Mouse (Mus musculus): ENCODE data around the gene Cbln3. TPM values are rescaled to one million over a fixed set of nuclear protein-coding genes. Genes with fewer than 3 reads are reported as not detected.
A peak's percentile ranks its signal among the peaks of the same experiment; 100 is the strongest.

The Cbln3 gene
- 0.25 and 0.26 TPM in 2 replicates for polyA plus RNA-seq (2012; rRNA removed)

GRCm38 (mm10) chr14:55884166-55884565 lies at the start of gene Cbln3:
Gene Cbln3, minus strand, starts transcription at chr14:55884392.
- DNase-seq (ENCODE audit: extremely low spot score in 1 of 2, low spot score in 1 of 2): no peak

- no peak for DNase-seq (ENCODE audit: extremely low spot score in 1 of 2, low spot score in 1 of 2)
Measured at GRCm38 (mm10) chr14:55933586-55933985, 49.4 kb upstream of the Cbln3 start.

- no peak for DNase-seq (ENCODE audit: extremely low spot score in 1 of 2, low spot score in 1 of 2)
Measured at GRCm38 (mm10) chr14:55929263-55929997, 45.2 kb upstream of the Cbln3 start.

GRCm38 (mm10) chr14:55926847-55927246 lies 42.7 kb upstream of the Cbln3 start:
- DNase-seq (ENCODE audit: extremely low spot score in 1 of 2, low spot score in 1 of 2): no peak

- DNase-seq (ENCODE audit: extremely low spot score in 1 of 2, low spot score in 1 of 2): no peak
Measured at GRCm38 (mm10) chr14:55922475-55923232, 38.5 kb upstream of the Cbln3 start.

- DNase-seq (ENCODE audit: extremely low spot score in 1 of 2, low spot score in 1 of 2): peak; percentile 52 to 92
Measured at GRCm38 (mm10) chr14:55918240-55919082, 34.3 kb upstream of the Cbln3 start.

- DNase-seq (ENCODE audit: extremely low spot score in 1 of 2, low spot score in 1 of 2): no peak
Measured at GRCm38 (mm10) chr14:55913406-55913805, 29.2 kb upstream of the Cbln3 start.

- no peak for DNase-seq (ENCODE audit: extremely low spot score in 1 of 2, low spot score in 1 of 2)
Measured at GRCm38 (mm10) chr14:55905518-55905917, 21.3 kb upstream of the Cbln3 start.

- DNase-seq (ENCODE audit: extremely low spot score in 1 of 2, low spot score in 1 of 2): no peak
Measured at GRCm38 (mm10) chr14:55900414-55900755, 16.2 kb upstream of the Cbln3 start.

- peak; percentile 83 to 89 for DNase-seq (ENCODE audit: extremely low spot score in 1 of 2, low spot score in 1 of 2)
Measured at GRCm38 (mm10) chr14:55899701-55900413, 15.7 kb upstream of the Cbln3 start, which contains the start of gene Sdr39u1. Gene Sdr39u1, minus strand, starts transcription at chr14:55900293.

- no peak for DNase-seq (ENCODE audit: extremely low spot score in 1 of 2, low spot score in 1 of 2)
Measured at GRCm38 (mm10) chr14:55898947-55899346, 14.8 kb upstream of the Cbln3 start.

- no peak for DNase-seq (ENCODE audit: extremely low spot score in 1 of 2, low spot score in 1 of 2)
Measured at GRCm38 (mm10) chr14:55897671-55898070, 13.5 kb upstream of the Cbln3 start.

GRCm38 (mm10) chr14:55886571-55887382 lies 2.6 kb upstream of the Cbln3 start:
- no peak for DNase-seq (ENCODE audit: extremely low spot score in 1 of 2, low spot score in 1 of 2)

GRCm38 (mm10) chr14:55885791-55886271 lies 1.6 kb upstream of the Cbln3 start:
- peak in 1 of 2 experiments; percentile 57 for DNase-seq (ENCODE audit: extremely low spot score in 1 of 2, low spot score in 1 of 2)

GRCm38 (mm10) chr14:55885114-55885790 lies 1.1 kb upstream of the Cbln3 start:
- peak in 1 of 2 experiments; percentile 35 for DNase-seq (ENCODE audit: extremely low spot score in 1 of 2, low spot score in 1 of 2)

- peak; percentile 61 to 78 for DNase-seq (ENCODE audit: extremely low spot score in 1 of 2, low spot score in 1 of 2)
Measured at GRCm38 (mm10) chr14:55884713-55885113, 521 bp upstream of the Cbln3 start, which contains the start of gene Khnyn. Gene Khnyn, plus strand, starts transcription at chr14:55884947.

GRCm38 (mm10) chr14:55883663-55884062 lies 529 bp downstream of the Cbln3 start:
- no peak for DNase-seq (ENCODE audit: extremely low spot score in 1 of 2, low spot score in 1 of 2)

GRCm38 (mm10) chr14:55883149-55883661 lies 987 bp downstream of the Cbln3 start:
- DNase-seq (ENCODE audit: extremely low spot score in 1 of 2, low spot score in 1 of 2): no peak

All from frontal cortex, adult 2 months (tissue).